Mouse (Mus musculus) naive thymus-derived CD4-positive, alpha-beta T cell, adult 2 months (primary cell): Measurements from ENCODE around the gene Wscd2.

Source experiments
- DNase-seq: peaks from one replicate; pipeline ENCODE4 v3.0.0-alpha.2; 2011; ENCODE audit warnings: low read depth

The Wscd2 gene

GRCm38 (mm10) chr5:113490033-113490432 is at the start of gene Wscd2:
Gene Wscd2 (plus strand): TSS chr5:113490333.
- DNase-seq = no peak

DNA sequence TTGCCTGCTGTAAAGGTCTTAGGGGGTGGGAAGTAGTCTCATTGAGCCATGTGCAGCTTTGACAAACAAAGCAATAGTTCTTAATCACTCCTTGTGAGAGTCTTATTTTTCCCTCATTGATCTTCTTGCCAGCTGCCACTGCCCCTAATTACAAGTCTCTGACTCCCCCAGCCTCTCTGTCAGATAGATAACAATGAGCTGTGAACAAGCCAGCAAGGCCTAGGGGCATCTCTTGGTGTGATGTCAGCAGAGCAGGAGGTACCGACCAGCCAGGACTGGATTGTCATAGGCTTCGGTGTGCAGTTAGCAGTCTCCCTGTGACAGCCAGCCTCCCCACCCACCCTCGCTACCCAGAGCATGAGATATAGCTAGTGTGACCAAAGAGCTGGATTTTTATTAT is 48.0 kb upstream of the Wscd2 start:
- DNase-seq = no peak

GRCm38 (mm10) chr5:113448023-113448734 is 42.0 kb upstream of the Wscd2 start:
- no peak for DNase-seq

- no peak for DNase-seq
These were observed 40.8 kb upstream of the Wscd2 start for GRCm38 (mm10) chr5:113449336-113449735.

GRCm38 (mm10) chr5:113452691-113453090 is 37.4 kb upstream of the Wscd2 start:
- DNase-seq = no peak

DNA sequence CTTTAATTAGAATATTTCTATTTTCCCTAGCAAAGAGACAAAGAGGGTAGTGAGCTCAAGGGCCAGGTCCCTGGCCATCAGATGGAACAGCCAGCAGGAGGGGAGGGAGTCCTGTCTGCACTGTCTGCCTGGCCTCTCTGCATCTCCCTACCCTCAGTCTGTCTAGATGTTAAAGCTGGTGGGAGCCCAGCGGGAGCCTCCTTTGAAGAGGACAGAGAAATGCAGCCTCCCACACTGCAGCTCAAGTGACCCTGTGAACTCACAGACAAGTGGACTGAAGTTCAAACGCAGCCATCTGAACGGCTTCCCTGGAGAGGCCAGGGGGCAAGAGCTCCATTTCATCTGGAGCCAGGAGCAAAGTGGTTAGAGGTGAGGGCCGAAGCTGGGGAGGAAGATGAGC is 36.8 kb upstream of the Wscd2 start:
- DNase-seq = no peak

DNA sequence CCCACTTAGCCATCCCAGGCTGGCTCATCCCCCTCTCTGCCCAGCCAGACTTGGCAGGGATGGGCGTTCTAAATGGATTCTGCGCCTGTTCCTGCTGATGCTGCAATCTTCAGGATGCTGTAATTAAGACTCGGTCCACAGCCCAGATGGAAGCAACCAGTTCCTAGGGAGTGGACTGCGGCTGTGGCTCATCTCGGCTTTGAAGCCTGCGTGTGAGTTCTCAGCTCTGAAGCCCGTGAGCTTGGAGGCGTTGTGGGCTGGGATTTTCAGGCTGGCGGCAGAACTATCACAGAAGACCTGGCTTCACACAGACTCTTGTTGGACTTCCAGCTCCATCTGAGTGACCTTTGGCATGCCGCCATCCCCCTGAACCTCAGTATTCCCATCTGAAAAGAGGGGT is 34.1 kb upstream of the Wscd2 start:
- DNase-seq = no peak

- no peak for DNase-seq
These were observed 33.4 kb upstream of the Wscd2 start for GRCm38 (mm10) chr5:113456756-113457155.

DNA sequence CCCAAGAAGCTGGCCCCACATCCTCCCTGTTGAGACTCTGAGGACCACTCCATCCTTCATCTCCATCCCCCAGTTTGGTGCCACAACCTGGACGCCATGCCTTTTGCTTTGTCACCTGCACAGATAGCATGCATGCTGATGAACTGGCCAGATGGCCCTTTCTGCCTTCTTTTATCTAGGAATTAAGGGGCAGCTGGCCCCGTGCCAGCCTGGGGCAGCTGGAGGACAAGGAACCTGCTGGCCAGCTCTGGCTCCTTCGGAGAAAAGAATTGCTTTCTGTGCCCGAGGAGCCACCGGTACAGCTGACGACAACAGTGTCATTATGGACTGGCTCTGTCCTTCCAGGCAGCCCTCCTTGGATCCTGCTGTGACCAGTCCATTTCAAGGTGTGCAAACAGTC is 32.9 kb upstream of the Wscd2 start:
- no peak for DNase-seq

- DNase-seq = no peak
These were observed 30.2 kb upstream of the Wscd2 start for GRCm38 (mm10) chr5:113459942-113460341.

- DNase-seq = no peak
These were observed 28.6 kb upstream of the Wscd2 start for GRCm38 (mm10) chr5:113461582-113461981.

- no peak for DNase-seq
These were observed 28.0 kb upstream of the Wscd2 start for GRCm38 (mm10) chr5:113461998-113462625.

DNA sequence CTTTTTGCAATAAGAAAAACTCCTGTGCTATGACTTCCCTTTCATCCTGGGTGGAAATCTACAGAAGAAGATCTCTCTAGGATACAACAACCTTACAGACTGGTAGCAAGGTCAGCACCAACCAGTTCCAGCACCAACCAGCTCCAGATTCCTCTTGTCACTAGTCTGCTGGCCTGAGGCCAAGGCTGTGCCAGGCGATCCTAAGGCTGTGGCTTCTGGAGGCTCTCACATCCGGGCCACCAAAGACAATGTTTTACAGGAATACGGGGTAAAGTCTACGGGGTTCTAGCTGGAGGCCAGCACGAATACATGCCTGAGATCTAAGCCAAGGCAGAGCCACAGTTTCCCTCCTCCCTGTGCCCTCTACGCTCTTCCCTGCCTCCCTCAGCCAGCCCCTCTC is 25.4 kb upstream of the Wscd2 start:
- no peak for DNase-seq

GRCm38 (mm10) chr5:113466536-113466935 is 23.6 kb upstream of the Wscd2 start:
- no peak for DNase-seq

DNA sequence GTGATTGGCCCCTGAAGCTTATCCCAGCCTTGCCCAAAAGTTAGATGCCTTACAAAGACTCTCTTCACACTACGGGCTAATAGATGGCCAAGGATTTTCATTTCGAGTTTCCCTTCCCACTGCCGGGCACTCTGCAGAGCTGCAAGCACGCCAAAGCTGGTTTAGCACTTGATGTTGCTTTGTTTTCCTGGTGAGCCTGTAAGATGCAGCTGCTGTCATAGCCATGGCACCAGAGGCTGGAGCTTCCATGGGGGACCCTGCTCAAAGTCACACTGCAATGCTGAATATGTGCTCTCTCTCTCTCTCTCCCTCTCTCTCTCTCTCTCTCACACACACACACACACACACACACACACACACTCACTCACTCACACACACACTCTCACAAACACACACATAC is 23.1 kb upstream of the Wscd2 start:
- DNase-seq = no peak

GRCm38 (mm10) chr5:113467765-113468164 is 22.4 kb upstream of the Wscd2 start:
- DNase-seq = no peak

DNA sequence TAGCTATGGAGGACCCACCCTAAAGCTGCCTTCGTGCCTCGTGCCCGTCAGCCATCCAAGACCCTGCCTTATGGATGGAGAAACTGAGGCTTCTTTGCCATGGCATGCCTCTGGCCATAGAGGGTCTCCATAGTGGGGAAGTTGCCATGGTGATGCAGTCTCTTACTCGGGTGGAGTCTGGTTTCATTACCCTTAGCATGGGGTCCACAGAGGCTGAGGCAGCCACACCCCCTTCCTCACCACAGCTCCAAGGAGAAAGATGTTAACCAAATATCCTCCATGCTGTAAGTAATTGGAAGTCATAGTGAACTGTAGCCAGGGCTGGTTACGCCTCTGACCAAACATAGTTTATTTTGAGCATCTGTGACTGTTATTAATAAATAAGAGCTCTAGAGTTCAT is 21.5 kb upstream of the Wscd2 start:
- no peak for DNase-seq

GRCm38 (mm10) chr5:113469231-113469630 is 20.9 kb upstream of the Wscd2 start:
- no peak for DNase-seq

- DNase-seq = no peak
These were observed 20.3 kb upstream of the Wscd2 start for GRCm38 (mm10) chr5:113469826-113470225.

GRCm38 (mm10) chr5:113471417-113471816 is 18.7 kb upstream of the Wscd2 start:
- peak; percentile 85 for DNase-seq

- DNase-seq = peak; percentile 18
These were observed 17.8 kb upstream of the Wscd2 start for GRCm38 (mm10) chr5:113472339-113472738.

GRCm38 (mm10) chr5:113476816-113477215 is 13.3 kb upstream of the Wscd2 start:
- DNase-seq = no peak

DNA sequence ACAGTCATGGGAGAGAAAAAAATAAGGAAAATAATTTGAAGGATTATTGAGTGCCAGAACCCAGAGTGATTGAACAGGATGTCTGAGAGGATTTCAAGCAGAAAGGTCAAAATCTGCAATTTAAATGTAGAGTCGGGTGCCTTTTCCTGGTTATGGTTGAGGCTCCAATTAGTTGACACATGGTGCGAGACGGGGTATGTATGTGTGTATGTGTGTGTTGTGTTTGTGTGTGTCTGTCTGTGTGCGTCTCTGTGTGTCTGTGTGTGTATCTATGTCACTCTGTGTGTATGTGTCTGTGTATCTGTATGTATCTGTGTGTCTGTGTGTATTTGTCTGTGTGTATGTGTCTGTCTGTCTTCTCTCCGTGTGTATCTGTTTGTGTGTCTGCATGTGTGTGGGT is 11.1 kb upstream of the Wscd2 start:
- no peak for DNase-seq

DNA sequence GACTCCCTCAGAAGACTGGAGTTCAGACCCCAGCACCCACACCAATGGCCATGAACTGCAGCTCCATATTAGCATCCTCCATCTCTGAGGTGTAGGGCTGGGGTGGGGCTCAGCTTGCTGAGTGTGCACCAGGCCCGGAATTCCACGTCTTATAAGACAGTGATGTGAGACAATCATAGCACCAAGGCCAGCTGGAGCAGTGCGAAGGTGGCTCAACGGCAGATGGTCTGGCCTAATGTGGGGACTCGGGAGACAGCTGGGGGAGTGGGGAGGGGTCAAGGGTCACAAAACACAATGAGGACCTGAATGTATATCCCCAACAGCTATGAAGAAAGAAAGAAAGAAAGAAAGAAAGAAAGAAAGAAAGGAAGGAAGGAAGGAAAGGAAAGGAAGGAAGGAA is 9.7 kb upstream of the Wscd2 start:
- no peak for DNase-seq
